Mouse (Mus musculus) heart, postnatal 0 days (tissue): ENCODE measurements around the gene Selenos. TPM values are rescaled to one million over a fixed set of nuclear protein-coding genes. Genes with fewer than 3 reads are reported as not detected.

Source experiments
- ATAC-seq: fragments of 200-750 bp; cut with Nextera tagmentation; 2 replicates; pipeline ENCODE4 v1.8.0; 2017; ENCODE audit warnings: low read depth, moderate number of reproducible peaks, moderate library complexity; ENCODE audit not compliant: insufficient read depth
- DNase-seq: peaks from one replicate; pipeline ENCODE4 v3.0.0-alpha.2; 2016; ENCODE audit warnings: low spot score
- H3K27ac ChIP-seq: fragments of 300-500 bp; sonication (generic); 2 replicates; pipeline ENCODE4 v1.5.1; 2014; ENCODE audit warnings: low read depth, mild to moderate bottlenecking
- H3K27me3 ChIP-seq: fragments of 300-500 bp; sonication (generic); 2 replicates; pipeline ENCODE4 v1.6.1; 2014; ENCODE audit warnings: low read length, mixed read lengths; ENCODE audit not compliant: control insufficient read depth, insufficient read depth
- H3K36me3 ChIP-seq: fragments of 300-500 bp; sonication (generic); replicated peaks from 2 replicates; pipeline ENCODE4 v1.6.1; 2014; ENCODE audit warnings: low read length, mixed read lengths; ENCODE audit not compliant: control insufficient read depth, insufficient read depth
- H3K4me1 ChIP-seq: fragments of 300-500 bp; sonication (generic); 2 replicates; pipeline ENCODE4 v1.6.1; 2014; ENCODE audit warnings: antibody characterized with exemption; ENCODE audit not compliant: control insufficient read depth, insufficient read depth
- H3K4me2 ChIP-seq: fragments of 300-500 bp; sonication (generic); 2 replicates; pipeline ENCODE4 v1.6.1; 2014; ENCODE audit warnings: low read depth, mild to moderate bottlenecking, low read length, moderate library complexity
- H3K4me3 ChIP-seq: fragments of 300-500 bp; sonication (generic); 2 replicates; pipeline ENCODE4 v1.5.1; 2014; ENCODE audit warnings: low read depth, low read length
- H3K9ac ChIP-seq: fragments of 300-500 bp; sonication (generic); replicated peaks from 2 replicates; pipeline ENCODE4 v1.6.1; 2014; ENCODE audit warnings: low read depth, low read length, mixed read lengths
- H3K9me3 ChIP-seq: fragments of 300-500 bp; sonication (generic); replicated peaks from 2 replicates; pipeline ENCODE4 v1.6.1; 2016; ENCODE audit warnings: low read length; ENCODE audit not compliant: control insufficient read depth
- CTCF ChIP-seq: IDR thresholded peaks from 2 replicates; pipeline ENCODE4 v1.5.1; 2016; ENCODE audit warnings: antibody characterized with exemption, control low read depth, low read depth
- EP300 ChIP-seq: IDR thresholded peaks from 2 replicates; pipeline ENCODE4 v1.6.1; 2016; ENCODE audit warnings: antibody characterized with exemption, low read depth
- WGBS: fragments of 180-500 bp; shearing (Covaris S2); extraction: QIAGEN DNeasy Blood & Tissue Kit; methylation state at CpG from one replicate; pipeline ENCODE4 v1.1.7; 2014; 5-methylcytosine and 5-hydroxymethylcytosine counted together
- polyA plus RNA-seq: library from polyadenylated mRNA; unstranded; fragments of >200 nt; fragmentation: Nextera tagmentation; extraction: Ambion mirVana; gene quantifications from 2 replicates; pipeline ENCODE4 v1.2.1, GENCODE M21; 2015
- total RNA-seq: library from RNA; depleted of rRNA; stranded (reverse); fragments of >200 nt; gene quantifications from 2 replicates; pipeline ENCODE4 v1.2.3, GENCODE M21; 2014; ENCODE audit warnings: low replicate concordance

The Selenos gene
- total and polyA plus RNA-seq, 2 experiments from 2014 or later = 30.7 to 66.3 TPM

DNA sequence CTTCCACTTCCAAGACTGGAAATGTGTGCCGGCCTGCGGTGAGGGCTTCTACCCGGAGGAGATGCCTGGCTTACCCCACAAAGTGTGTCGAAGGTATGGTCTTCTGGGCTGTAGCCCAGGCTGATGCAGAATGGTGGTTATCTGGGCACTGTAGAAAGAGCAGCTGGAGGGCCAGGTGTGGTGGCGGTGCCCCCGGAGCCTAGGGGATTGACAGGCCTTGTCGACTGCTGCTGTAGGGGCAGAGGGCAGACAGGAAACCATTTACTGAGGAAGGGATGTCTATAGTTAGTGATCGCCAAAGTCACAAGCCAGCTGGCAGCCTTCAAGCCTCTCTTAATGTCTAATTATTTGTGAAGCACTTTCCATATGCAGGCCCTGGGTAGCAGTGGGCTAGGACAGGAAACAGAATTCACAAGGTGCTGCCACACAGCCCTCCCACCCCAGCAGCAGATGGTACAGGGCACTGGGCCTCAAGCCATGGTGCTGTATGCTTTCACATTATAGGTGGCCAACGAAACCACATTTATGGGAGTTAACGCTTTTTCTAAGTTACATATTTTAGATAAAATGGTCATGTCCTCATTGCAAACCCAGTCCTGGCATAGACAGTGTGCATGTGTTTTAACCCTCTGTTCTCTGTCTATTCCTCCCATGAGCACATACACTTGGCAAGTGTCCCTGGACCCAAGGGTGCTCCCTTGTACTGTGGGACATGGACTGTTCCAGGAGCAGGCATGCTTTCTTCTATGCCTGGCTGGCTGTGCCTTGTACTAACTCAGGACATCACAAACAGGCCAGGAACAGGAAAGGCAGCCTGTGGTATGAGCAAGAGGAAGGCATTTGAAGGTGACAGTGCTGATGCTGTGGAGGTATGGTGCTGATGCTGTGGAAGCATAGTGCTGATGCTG is 35.6 kb upstream of the Selenos start, which contains the start of gene Gm45213:
Gene Gm45213 (plus strand): TSS at position 51 of the 908 bp plus-strand sequence.
- WGBS = 75% methylated on average over 10 of the region's 10 CpGs
- Histone ChIP-seq H3K4me2 (no peak within 1 kb of the TSS), H3K4me3 (no peak within 1 kb of the TSS), H3K36me3 (no peaks in the 10 kb centered on the region), H3K9me3 (no peaks in the 10 kb centered on the region), H3K4me1 (no peaks in the 10 kb centered on the region), H3K27ac (no peak within 1 kb of the TSS), H3K9ac (no peak within 1 kb of the TSS), H3K27me3 (no peaks in the 10 kb centered on the region)
- no peak for TF ChIP-seq CTCF
- no peak for TF ChIP-seq EP300
- ATAC-seq (no peak), DNase-seq (no peak)

DNA sequence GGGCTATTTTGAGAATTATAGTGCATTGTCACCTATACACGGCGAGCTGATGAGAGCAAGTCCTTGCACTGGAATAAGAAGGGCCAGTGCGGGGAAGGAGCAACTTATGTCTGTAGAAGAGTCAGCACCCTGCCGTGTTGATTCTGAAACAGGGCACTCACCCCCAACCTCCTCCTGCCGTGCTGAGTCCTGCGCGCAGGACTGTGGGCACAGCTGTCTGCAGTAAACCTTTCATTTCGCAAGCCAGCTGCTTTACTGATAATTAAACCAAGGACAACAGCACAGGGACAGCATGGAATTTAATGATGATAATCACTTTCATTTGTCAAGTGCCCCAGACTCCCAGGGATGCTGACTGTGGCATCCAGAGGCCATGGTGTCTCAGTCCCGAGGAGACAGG is 34.8 kb upstream of the Selenos start:
- ATAC-seq (no peak), DNase-seq (no peak)
- H3K36me3 ChIP-seq = no peaks in the 10 kb centered on the region
- no peak overlapping the region for H3K27ac ChIP-seq
- no peak overlapping the region for H3K4me2 ChIP-seq
- WGBS = 61% methylated on average over 9 of the region's 9 CpGs
- no peak overlapping the region for H3K4me3 ChIP-seq
- no peaks in the 10 kb centered on the region for H3K9me3 ChIP-seq
- H3K27me3 ChIP-seq = no peaks in the 10 kb centered on the region
- no peaks in the 10 kb centered on the region for H3K4me1 ChIP-seq
- TF ChIP-seq EP300 = no peak
- TF ChIP-seq CTCF = no peak
- H3K9ac ChIP-seq = no peak overlapping the region

GRCm38 (mm10) chr7:66046921-66047918 is 32.2 kb upstream of the Selenos start:
- ATAC-seq = no peak
- Histone ChIP-seq H3K9me3 (no peaks in the 10 kb centered on the region), H3K4me1 (no peaks in the 10 kb centered on the region), H3K36me3 (no peaks in the 10 kb centered on the region), H3K27me3 (no peaks in the 10 kb centered on the region), H3K27ac (no peak overlapping the region), H3K4me2 (no peak overlapping the region), H3K4me3 (no peak overlapping the region), H3K9ac (no peak overlapping the region)
- TF ChIP-seq EP300 (no peak), CTCF (no peak)
- DNase-seq = no peak
- 61% methylated on average over 17 of the region's 17 CpGs for WGBS

GRCm38 (mm10) chr7:66047975-66048374 is 31.5 kb upstream of the Selenos start:
- H3K36me3 ChIP-seq = no peaks in the 10 kb centered on the region
- no peaks in the 10 kb centered on the region for H3K4me1 ChIP-seq
- no peak overlapping the region for H3K4me2 ChIP-seq
- ATAC-seq (no peak), DNase-seq (no peak)
- TF ChIP-seq CTCF = no peak
- no peak for TF ChIP-seq EP300
- no peaks in the 10 kb centered on the region for H3K9me3 ChIP-seq
- no peak overlapping the region for H3K9ac ChIP-seq
- H3K27ac ChIP-seq = no peak overlapping the region
- H3K4me3 ChIP-seq = no peak overlapping the region
- 72% methylated on average over 4 of the region's 4 CpGs for WGBS
- no peaks in the 10 kb centered on the region for H3K27me3 ChIP-seq

DNA sequence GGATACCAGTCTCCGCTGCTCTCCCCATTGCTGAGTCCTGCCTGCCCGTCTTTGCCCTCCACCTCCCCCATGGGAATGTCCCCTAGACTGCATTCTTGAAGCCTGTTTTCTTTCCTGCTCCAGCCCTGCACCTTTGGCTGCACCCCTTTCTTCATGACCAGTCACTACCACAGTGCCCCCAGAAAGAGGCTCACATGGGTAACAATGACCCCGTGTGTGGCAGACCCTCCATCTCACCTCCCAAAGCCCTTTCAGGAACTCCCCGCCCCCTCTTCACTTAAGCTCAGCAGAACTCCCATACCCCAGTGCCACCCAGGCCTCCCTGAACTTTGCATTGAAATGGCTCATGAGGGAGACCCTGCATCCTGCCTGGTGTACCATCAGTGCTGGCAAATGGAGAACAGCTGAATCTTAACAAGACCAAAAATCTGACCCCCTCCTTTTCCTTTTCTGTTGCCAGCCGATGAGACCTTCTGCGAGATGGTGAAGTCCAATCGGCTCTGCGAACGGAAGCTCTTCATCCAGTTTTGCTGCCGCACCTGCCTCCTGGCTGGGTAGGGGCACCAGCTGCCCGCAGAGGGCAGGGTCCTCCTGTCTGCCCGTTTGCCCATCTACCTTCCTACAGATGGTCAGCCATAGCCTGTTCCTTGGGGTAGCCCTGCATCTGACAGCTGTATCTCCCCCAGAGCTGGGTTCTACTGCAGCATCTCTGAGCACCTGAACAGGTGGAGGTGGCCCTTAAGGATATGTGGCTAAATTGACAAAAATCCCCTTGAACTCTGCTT is 30.8 kb upstream of the Selenos start:
- no peaks in the 10 kb centered on the region for H3K27me3 ChIP-seq
- H3K4me3 ChIP-seq = no peak overlapping the region
- no peaks in the 10 kb centered on the region for H3K9me3 ChIP-seq
- TF ChIP-seq CTCF = no peak
- TF ChIP-seq EP300 = no peak
- no peaks in the 10 kb centered on the region for H3K4me1 ChIP-seq
- no peak overlapping the region for H3K4me2 ChIP-seq
- ATAC-seq (no peak), DNase-seq (no peak)
- 83% methylated on average over 12 of the region's 12 CpGs for WGBS
- H3K9ac ChIP-seq = no peak overlapping the region
- H3K27ac ChIP-seq = no peak overlapping the region
- no peaks in the 10 kb centered on the region for H3K36me3 ChIP-seq
